In genomic region chr7:68089725-68090124, GRCm38 (mm10) we compare ENCODE assay signal across 13 mouse cellular contexts.
"Had no signal": no experiment of that assay in that cellular context is flagged by ENCODE, and none has a peak within 500 bp of the region (broad histone marks: within the 10 kb centered on the region; RNA-seq: fewer than 3 reads in every experiment).

No protein-coding gene starts in this region.

- H3K27me3 ChIP-seq: intestine, embryonic 15.5 days; limb, embryonic 13.5 days; midbrain, embryonic 15.5 days; neural tube, embryonic 13.5 days had no signal

- H3K36me3 ChIP-seq: intestine, embryonic 15.5 days; midbrain, embryonic 15.5 days had no signal

- H3K27ac ChIP-seq: intestine, embryonic 15.5 days; limb, embryonic 13.5 days; midbrain, embryonic 15.5 days; neural tube, embryonic 13.5 days had no signal

- H3K4me3 ChIP-seq: intestine, embryonic 15.5 days; limb, embryonic 13.5 days; midbrain, embryonic 15.5 days; neural tube, embryonic 13.5 days had no signal

- H3K4me2 ChIP-seq: intestine, embryonic 15.5 days; limb, embryonic 13.5 days; midbrain, embryonic 11.5 days; midbrain, embryonic 15.5 days; neural tube, embryonic 13.5 days had no signal

- DNase-seq: kidney, adult 18-20 months; kidney, postnatal 10 days; left cerebral cortex, postnatal 4 days; lung, adult 18-20 months; lung, postnatal 36 days; right cerebral cortex, adult 18-20 months; right cerebral cortex, postnatal 25 days; thymus, postnatal 14 days had no signal

- H3K9ac ChIP-seq: intestine, embryonic 15.5 days; limb, embryonic 13.5 days; midbrain, embryonic 15.5 days; neural tube, embryonic 13.5 days had no signal

- ATAC-seq: intestine, embryonic 15.5 days; midbrain, embryonic 15.5 days had no signal

- H3K9me3 ChIP-seq: intestine, embryonic 15.5 days; limb, embryonic 13.5 days; midbrain, embryonic 15.5 days; neural tube, embryonic 13.5 days had no signal
